Mouse (Mus musculus): Measurements from ENCODE around the gene Polr2f.

The Polr2f gene

GRCm38 (mm10) chr15:79140866-79141565 lies at the start of gene Polr2f, which contains the start of gene 1700088E04Rik:
Gene Polr2f (plus strand): TSS chr15:79141009.
Gene 1700088E04Rik (minus strand): TSS chr15:79141253.
- peak; percentile 95 for DNase-seq (ENCODE audit: low read depth)

- no peak for DNase-seq (ENCODE audit: low read depth)
Observed at GRCm38 (mm10) chr15:79092284-79092683, 48.5 kb upstream of the Polr2f start.

- DNase-seq (ENCODE audit: low read depth), result no peak
Observed at GRCm38 (mm10) chr15:79093083-79093839, 47.5 kb upstream of the Polr2f start.

- DNase-seq (ENCODE audit: low read depth), result no peak
Observed at GRCm38 (mm10) chr15:79095483-79095882, 45.3 kb upstream of the Polr2f start.

- no peak for DNase-seq (ENCODE audit: low read depth)
Observed at GRCm38 (mm10) chr15:79096556-79096955, 44.3 kb upstream of the Polr2f start.

- no peak for DNase-seq (ENCODE audit: low read depth)
Observed at GRCm38 (mm10) chr15:79097135-79097534, 43.7 kb upstream of the Polr2f start.

- DNase-seq (ENCODE audit: low read depth), result no peak
Observed at GRCm38 (mm10) chr15:79097611-79098025, 43.2 kb upstream of the Polr2f start.

- no peak for DNase-seq (ENCODE audit: low read depth)
Observed at GRCm38 (mm10) chr15:79098220-79098619, 42.6 kb upstream of the Polr2f start.

- DNase-seq (ENCODE audit: low read depth), result no peak
Observed at GRCm38 (mm10) chr15:79098868-79099267, 41.9 kb upstream of the Polr2f start.

GRCm38 (mm10) chr15:79099456-79099855 lies 41.4 kb upstream of the Polr2f start:
- no peak for DNase-seq (ENCODE audit: low read depth)

- DNase-seq (ENCODE audit: low read depth), result no peak
Observed at GRCm38 (mm10) chr15:79100391-79100790, 40.4 kb upstream of the Polr2f start.

- no peak for DNase-seq (ENCODE audit: low read depth)
Observed at GRCm38 (mm10) chr15:79101531-79101930, 39.3 kb upstream of the Polr2f start.

GRCm38 (mm10) chr15:79103264-79103663 lies 37.5 kb upstream of the Polr2f start:
- no peak for DNase-seq (ENCODE audit: low read depth)

- DNase-seq (ENCODE audit: low read depth), result no peak
Observed at GRCm38 (mm10) chr15:79105804-79106203, 35.0 kb upstream of the Polr2f start.

GRCm38 (mm10) chr15:79107966-79108365 lies 32.8 kb upstream of the Polr2f start:
- peak; percentile 16 for DNase-seq (ENCODE audit: low read depth)

- DNase-seq (ENCODE audit: low read depth), result peak; percentile 25
Observed at GRCm38 (mm10) chr15:79108421-79109320, 32.1 kb upstream of the Polr2f start, which contains the start of gene Micall1. Gene Micall1 (plus strand): TSS chr15:79108898.

- peak; percentile 18 for DNase-seq (ENCODE audit: low read depth)
Observed at GRCm38 (mm10) chr15:79109321-79109934, 31.4 kb upstream of the Polr2f start.

- no peak for DNase-seq (ENCODE audit: low read depth)
Observed at GRCm38 (mm10) chr15:79110031-79110430, 30.8 kb upstream of the Polr2f start.

- no peak for DNase-seq (ENCODE audit: low read depth)
Observed at GRCm38 (mm10) chr15:79110528-79110927, 30.3 kb upstream of the Polr2f start.

- DNase-seq (ENCODE audit: low read depth), result no peak
Observed at GRCm38 (mm10) chr15:79111774-79112173, 29.0 kb upstream of the Polr2f start.

GRCm38 (mm10) chr15:79115276-79115675 lies 25.5 kb upstream of the Polr2f start:
- no peak for DNase-seq (ENCODE audit: low read depth)

- no peak for DNase-seq (ENCODE audit: low read depth)
Observed at GRCm38 (mm10) chr15:79119491-79119890, 21.3 kb upstream of the Polr2f start.

Data from c-Kit-positive CD71-negative TER-119-negative erythroid progenitor cells, embryonic 14.5 days (primary cell).